Mouse (Mus musculus) forebrain, postnatal 0 days (tissue): ENCODE measurements at regions not wholly inside any gene's neighbourhood (a gene's known extent, or its start where the extent isn't known, plus 50 kb on each side); places are given as distances from the start of the nearest gene placed in this dataset.

Experiments used
- ATAC-seq: fragments of 200-750 bp; cut with Nextera tagmentation; 2 replicates; pipeline ENCODE4 v1.8.0; 2017; ENCODE audit warnings: mild to moderate bottlenecking, moderate library complexity
- DNase-seq: peaks from one replicate; pipeline ENCODE4 v3.0.0-alpha.2; 2015
- H3K27ac ChIP-seq: fragments of 300-500 bp; sonication (generic); 2 replicates; pipeline ENCODE4 v1.5.1; 2014; ENCODE audit warnings: low read depth, mild to moderate bottlenecking, antibody characterized with exemption, low read length, moderate library complexity, mixed read lengths
- H3K27me3 ChIP-seq: fragments of 300-500 bp; sonication (generic); 2 replicates; pipeline ENCODE4 v1.6.1; 2014; ENCODE audit warnings: mild to moderate bottlenecking, low read length, mixed read lengths; ENCODE audit not compliant: insufficient read depth
- H3K36me3 ChIP-seq: fragments of 300-500 bp; sonication (generic); 2 replicates; pipeline ENCODE4 v1.6.1; 2014; ENCODE audit warnings: mild to moderate bottlenecking, moderate library complexity; ENCODE audit not compliant: insufficient read depth
- H3K4me1 ChIP-seq: fragments of 300-500 bp; sonication (generic); 2 replicates; pipeline ENCODE4 v1.6.1; 2014; ENCODE audit warnings: antibody characterized with exemption; ENCODE audit not compliant: insufficient read depth
- H3K4me2 ChIP-seq: fragments of 300-500 bp; sonication (generic); 2 replicates; pipeline ENCODE4 v1.6.1; 2014; ENCODE audit warnings: low read depth, mild to moderate bottlenecking, moderate library complexity
- H3K4me3 ChIP-seq: fragments of 300-500 bp; sonication (generic); 2 replicates; pipeline ENCODE4 v1.5.1; 2014; ENCODE audit warnings: low read depth, low read length, mixed read lengths
- H3K9ac ChIP-seq: fragments of 300-500 bp; sonication (generic); 2 replicates; pipeline ENCODE4 v1.6.1; 2014; ENCODE audit warnings: mild to moderate bottlenecking
- H3K9me3 ChIP-seq: fragments of 300-500 bp; sonication (generic); 2 replicates; pipeline ENCODE4 v1.6.1; 2016; ENCODE audit warnings: low read length
- CTCF ChIP-seq: sonication (generic); IDR thresholded peaks from 2 replicates; pipeline ENCODE4 v1.5.1; 2016; ENCODE audit warnings: antibody characterized with exemption, control low read depth, low read depth
- WGBS: fragments of 180-500 bp; shearing (Covaris S2); extraction: QIAGEN DNeasy Blood & Tissue Kit; methylation state at CpG from one replicate; pipeline ENCODE4 v1.1.7; 2014; 5-methylcytosine and 5-hydroxymethylcytosine counted together

- H3K27me3 ChIP-seq, result no peaks in the 10 kb centered on the region
- no peaks in the 10 kb centered on the region for H3K4me1 ChIP-seq
- H3K36me3 ChIP-seq, result no peaks in the 10 kb centered on the region
- H3K27ac ChIP-seq, result no peak overlapping the region
- no peak overlapping the region for H3K4me3 ChIP-seq
- no peak for DNase-seq
- no peak overlapping the region for H3K4me2 ChIP-seq
- TF ChIP-seq CTCF, result no peak
- no peak overlapping the region for H3K9ac ChIP-seq
- WGBS, result 72% methylated on average over 4 of the region's 4 CpGs
- no peaks in the 10 kb centered on the region for H3K9me3 ChIP-seq
- no peak for ATAC-seq
Measured at GRCm38 (mm10) chr11:111722276-111722675, 656.3 kb downstream of the Kcnj2 start.

- TF ChIP-seq CTCF, result no peak
- no peak overlapping the region for H3K4me2 ChIP-seq
- H3K36me3 ChIP-seq, result no peaks in the 10 kb centered on the region
- no peak for DNase-seq
- H3K4me1 ChIP-seq, result no peaks in the 10 kb centered on the region
- ATAC-seq, result no peak
- no peak overlapping the region for H3K4me3 ChIP-seq
- H3K9ac ChIP-seq, result no peak overlapping the region
- 5% methylated on average over 4 of the region's 4 CpGs for WGBS
- no peaks in the 10 kb centered on the region for H3K9me3 ChIP-seq
- H3K27me3 ChIP-seq, result no peaks in the 10 kb centered on the region
- no peak overlapping the region for H3K27ac ChIP-seq
Measured at GRCm38 (mm10) chr11:111728148-111728547, 662.2 kb downstream of the Kcnj2 start.

GRCm38 (mm10) chr11:111732096-111732495 is 666.1 kb downstream of the Kcnj2 start:
- H3K27me3 ChIP-seq, result no peaks in the 10 kb centered on the region
- no peak for DNase-seq
- no peak overlapping the region for H3K4me2 ChIP-seq
- 71% methylated on average over 8 of the region's 8 CpGs for WGBS
- H3K27ac ChIP-seq, result no peak overlapping the region
- no peak overlapping the region for H3K4me3 ChIP-seq
- no peak for ATAC-seq
- H3K9me3 ChIP-seq, result no peaks in the 10 kb centered on the region
- TF ChIP-seq CTCF, result no peak
- no peaks in the 10 kb centered on the region for H3K4me1 ChIP-seq
- no peaks in the 10 kb centered on the region for H3K36me3 ChIP-seq
- H3K9ac ChIP-seq, result no peak overlapping the region

DNA sequence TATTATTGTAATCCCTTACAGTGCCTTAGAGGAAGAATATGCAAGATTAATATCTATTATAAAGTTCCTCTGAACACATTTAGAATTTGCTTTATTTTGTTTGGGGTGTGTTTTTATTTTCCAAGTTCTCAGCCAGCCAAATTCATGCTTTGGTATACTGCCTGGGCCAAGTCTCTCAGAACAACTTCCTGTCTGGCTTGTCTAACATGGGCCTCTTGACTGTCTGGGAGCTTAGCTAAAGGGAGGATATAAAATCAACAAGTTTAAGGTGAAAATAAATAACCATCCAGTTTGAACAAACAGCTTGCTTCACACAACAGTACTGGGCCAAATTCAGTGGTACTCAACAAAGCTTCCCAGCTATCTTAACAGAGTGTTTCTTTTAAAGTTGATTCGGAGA is 669.5 kb downstream of the Kcnj2 start:
- Histone ChIP-seq H3K36me3 (no peaks in the 10 kb centered on the region), H3K27ac (no peak overlapping the region), H3K9me3 (no peaks in the 10 kb centered on the region), H3K9ac (no peak overlapping the region), H3K4me2 (no peak overlapping the region), H3K27me3 (no peaks in the 10 kb centered on the region), H3K4me3 (no peak overlapping the region), H3K4me1 (no peaks in the 10 kb centered on the region)
- no peak for ATAC-seq
- WGBS, result 84% methylated on average over 1 of the region's 1 CpGs
- DNase-seq, result no peak
- no peak for TF ChIP-seq CTCF

DNA sequence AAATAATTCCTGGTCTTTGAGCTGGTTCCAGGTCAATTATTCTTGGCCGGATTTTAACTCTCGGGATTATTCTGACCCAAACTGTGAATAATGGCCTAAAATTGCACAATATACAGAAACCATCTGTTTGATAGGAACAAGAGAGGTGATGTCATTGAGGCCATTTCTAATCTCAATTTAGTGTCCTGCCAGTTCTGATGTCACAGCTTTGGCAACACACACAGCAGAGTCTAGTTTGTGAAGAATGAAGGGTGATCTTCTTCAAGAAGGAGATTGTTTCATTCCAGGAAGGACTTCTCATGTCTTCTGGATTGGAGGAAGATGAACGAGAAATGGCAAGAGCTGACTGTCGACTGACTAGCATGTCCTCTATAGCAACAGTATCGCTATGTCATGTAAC is 670.0 kb downstream of the Kcnj2 start:
- H3K4me2 ChIP-seq, result no peak overlapping the region
- DNase-seq (no peak), ATAC-seq (no peak)
- no peaks in the 10 kb centered on the region for H3K36me3 ChIP-seq
- H3K4me1 ChIP-seq, result no peaks in the 10 kb centered on the region
- no peaks in the 10 kb centered on the region for H3K27me3 ChIP-seq
- H3K4me3 ChIP-seq, result no peak overlapping the region
- no peak overlapping the region for H3K27ac ChIP-seq
- H3K9ac ChIP-seq, result no peak overlapping the region
- WGBS, result 91% methylated on average over 5 of the region's 5 CpGs
- TF ChIP-seq CTCF, result no peak
- H3K9me3 ChIP-seq, result no peaks in the 10 kb centered on the region

GRCm38 (mm10) chr11:111743356-111743755 is 677.4 kb downstream of the Kcnj2 start:
- Histone ChIP-seq H3K9ac (no peak overlapping the region), H3K9me3 (no peaks in the 10 kb centered on the region), H3K4me1 (no peaks in the 10 kb centered on the region), H3K27ac (no peak overlapping the region), H3K27me3 (no peaks in the 10 kb centered on the region), H3K4me3 (no peak overlapping the region), H3K36me3 (no peaks in the 10 kb centered on the region), H3K4me2 (no peak overlapping the region)
- TF ChIP-seq CTCF, result no peak
- ATAC-seq (no peak), DNase-seq (no peak)
- WGBS, result 62% methylated on average over 6 of the region's 6 CpGs

GRCm38 (mm10) chr11:111747262-111747946 is 681.4 kb downstream of the Kcnj2 start:
- no peaks in the 10 kb centered on the region for H3K36me3 ChIP-seq
- no peak for ATAC-seq
- H3K4me3 ChIP-seq, result no peak overlapping the region
- no peaks in the 10 kb centered on the region for H3K4me1 ChIP-seq
- H3K9me3 ChIP-seq, result no peaks in the 10 kb centered on the region
- no peak for DNase-seq
- H3K9ac ChIP-seq, result no peak overlapping the region
- TF ChIP-seq CTCF, result no peak
- WGBS, result 83% methylated on average over 7 of the region's 7 CpGs
- no peak overlapping the region for H3K4me2 ChIP-seq
- no peaks in the 10 kb centered on the region for H3K27me3 ChIP-seq
- H3K27ac ChIP-seq, result no peak overlapping the region
